Mouse (Mus musculus): Measurements from ENCODE around the gene Map1b. TPM values are rescaled to one million over a fixed set of nuclear protein-coding genes. Genes with fewer than 3 reads are reported as not detected.

The Map1b gene
- 10 to 100 TPM; 20.6 to 24.3 TPM for total RNA-seq (2021)
- long read RNA-seq, experiment 1, partial matches to known transcripts: 0 of 2 reads
- long read RNA-seq, experiment 1, other reads (novel, unspliced or antisense): 2 of 2 reads
- long read RNA-seq, experiment 2, partial matches to known transcripts: 0 of 1 reads
- long read RNA-seq, experiment 2, other reads (novel, unspliced or antisense): 1 of 1 reads

DNA sequence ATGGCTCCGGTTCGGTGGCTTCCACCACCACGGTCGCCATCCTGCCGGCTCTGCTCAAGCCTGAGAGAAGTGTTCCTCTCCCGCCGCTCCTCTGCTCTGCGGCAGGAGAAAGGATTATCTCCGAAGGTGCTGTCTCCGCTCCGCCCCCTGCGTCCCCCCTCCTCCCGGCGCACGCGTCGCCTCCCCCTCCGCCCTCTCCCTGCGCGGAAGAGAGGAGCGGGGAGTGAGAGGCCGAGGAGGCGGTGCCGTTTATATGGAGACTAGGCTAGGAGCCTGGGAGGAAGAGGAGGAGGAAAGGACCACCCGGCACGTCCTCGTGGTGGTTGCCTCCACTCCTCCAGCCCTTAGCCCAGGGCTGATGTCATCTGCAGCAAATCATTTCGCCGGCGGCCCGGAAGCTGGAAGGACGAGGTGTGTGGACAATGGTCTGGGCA lies at the start of gene Map1b:
Map1b (minus strand) TSS at position 93 of the 434 bp plus-strand sequence.
- intact Hi-C loops (cut with DNase I): loop anchor here (2.0 kb wide), 1 partner anchor 322 kb away; no protein-coding TSS in a partner anchor
- DNase-seq: peak; percentile 66 to 68

- peak; percentile 44 to 69 for DNase-seq
- intact Hi-C loops (cut with DNase I): no loop called here
These were observed 48.0 kb upstream of the Map1b start for GRCm38 (mm10) chr13:99564346-99564745.

GRCm38 (mm10) chr13:99563021-99563420 lies 46.7 kb upstream of the Map1b start:
- intact Hi-C loops (cut with DNase I): no loop called here
- DNase-seq: no peak

DNA sequence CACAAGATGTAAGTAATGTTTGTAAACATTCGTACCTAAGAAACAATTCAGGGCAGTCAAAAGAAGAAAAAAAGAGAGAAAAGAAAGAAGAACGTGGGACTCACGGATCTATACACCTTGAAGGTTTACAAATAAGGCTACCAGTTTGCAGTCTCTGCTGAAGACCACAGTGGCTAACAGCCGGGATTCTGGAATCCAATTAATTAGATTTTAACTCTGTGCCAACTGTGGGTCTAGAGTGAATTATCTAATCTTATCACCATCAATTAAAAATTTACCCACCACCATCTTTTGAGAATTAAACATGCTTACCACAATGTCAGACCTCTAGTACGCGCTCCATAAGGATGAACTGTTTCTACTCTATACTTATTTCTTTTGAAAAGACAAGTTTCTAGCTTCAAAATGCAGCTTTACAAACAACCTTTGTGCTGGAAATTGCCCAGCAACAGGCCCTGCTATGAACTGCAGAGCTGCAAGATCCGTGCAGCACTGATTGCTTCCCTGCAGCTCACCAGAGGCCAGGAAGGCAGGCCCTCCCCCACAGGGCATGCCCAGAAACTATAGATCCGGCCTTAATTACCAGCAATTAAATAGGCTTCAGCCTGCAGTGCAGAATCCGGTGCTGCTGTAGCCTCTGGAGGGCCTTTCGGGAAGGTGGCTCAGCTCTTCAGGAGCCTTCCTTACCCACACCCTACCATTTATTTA lies 45.7 kb upstream of the Map1b start:
- no peak for DNase-seq

DNA sequence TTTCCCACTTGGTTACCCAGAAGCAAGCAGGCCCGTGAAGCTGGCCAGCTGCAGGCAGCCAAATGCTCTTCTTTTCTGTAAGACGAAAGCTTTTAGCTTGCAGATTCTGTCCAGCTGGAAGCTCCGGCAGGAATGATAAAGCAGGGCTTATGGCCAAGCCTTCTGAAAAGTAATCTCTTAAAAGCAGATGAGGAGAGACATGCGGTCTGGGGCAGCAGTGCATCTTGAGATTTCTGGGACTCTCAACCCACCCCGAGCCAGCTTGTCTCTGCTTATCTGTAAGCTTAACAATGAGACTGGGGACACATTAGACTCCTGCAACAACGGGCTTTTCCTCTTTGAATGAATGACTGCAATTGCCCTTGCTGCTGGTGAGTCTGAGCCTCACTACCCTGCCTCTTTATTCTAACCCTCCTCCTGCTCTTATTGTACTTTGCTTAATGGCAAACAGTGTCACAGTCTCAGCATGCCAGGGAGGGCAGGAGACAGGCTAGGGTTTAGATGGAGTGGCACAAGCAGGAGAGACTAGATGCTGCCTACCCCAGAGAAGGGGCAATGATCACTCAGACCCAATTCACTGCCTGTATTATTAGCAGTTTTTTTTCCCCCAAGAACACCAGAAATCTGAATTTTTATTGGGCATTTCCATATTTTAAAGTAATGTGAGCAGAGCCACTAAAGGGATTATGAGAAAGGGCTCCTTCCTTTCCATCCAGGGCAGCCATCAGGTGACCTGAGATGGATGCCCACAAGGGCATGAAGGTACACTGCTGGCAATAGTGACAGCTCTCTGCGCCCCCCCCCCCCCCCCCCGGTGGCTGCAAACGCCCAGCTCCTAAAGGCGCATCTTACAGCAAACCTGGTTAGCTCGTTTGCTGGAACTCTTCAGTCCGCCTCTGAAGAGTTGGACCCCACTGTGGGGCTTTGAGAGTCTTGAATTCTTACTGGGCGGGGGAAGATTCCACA lies 44.6 kb upstream of the Map1b start:
- intact Hi-C loops (cut with DNase I): no loop called here
- peak in 1 of 2 experiments; percentile 14 for DNase-seq

More for the DNA sequence above, 45.7 kb upstream of the Map1b start:
- intact Hi-C loops (cut with DNase I): no loop called here

- intact Hi-C loops (cut with DNase I): no loop called here
- no peak for DNase-seq
These were observed 42.0 kb upstream of the Map1b start for GRCm38 (mm10) chr13:99558216-99558906.

- DNase-seq: no peak
- intact Hi-C loops (cut with DNase I): no loop called here
These were observed 41.5 kb upstream of the Map1b start for GRCm38 (mm10) chr13:99557813-99558212.

- intact Hi-C loops (cut with DNase I): no loop called here
These were observed 41.0 kb upstream of the Map1b start for GRCm38 (mm10) chr13:99557331-99557730.

DNA sequence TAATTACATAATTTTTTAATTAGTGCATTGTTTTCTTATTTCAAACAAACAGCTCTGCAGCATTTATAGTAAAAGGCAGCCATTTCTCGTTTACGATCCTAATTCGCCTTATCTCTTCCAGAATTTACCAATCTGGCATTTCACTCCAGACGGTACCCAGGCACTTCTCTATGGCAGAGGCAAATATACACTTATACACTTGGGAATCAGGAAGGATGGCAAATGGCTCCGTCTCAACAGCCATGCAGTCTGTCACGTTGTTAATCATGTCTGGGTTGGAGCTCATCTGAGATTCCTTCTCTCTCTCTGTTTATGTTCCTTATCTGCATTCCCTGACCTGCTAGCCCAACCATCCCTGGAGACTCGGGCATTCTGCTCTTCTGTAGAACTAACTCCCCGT lies 38.6 kb upstream of the Map1b start:
- intact Hi-C loops (cut with DNase I): no loop called here

More at GRCm38 (mm10) chr13:99557331-99557730, 41.0 kb upstream of the Map1b start:
- DNase-seq: no peak

DNA sequence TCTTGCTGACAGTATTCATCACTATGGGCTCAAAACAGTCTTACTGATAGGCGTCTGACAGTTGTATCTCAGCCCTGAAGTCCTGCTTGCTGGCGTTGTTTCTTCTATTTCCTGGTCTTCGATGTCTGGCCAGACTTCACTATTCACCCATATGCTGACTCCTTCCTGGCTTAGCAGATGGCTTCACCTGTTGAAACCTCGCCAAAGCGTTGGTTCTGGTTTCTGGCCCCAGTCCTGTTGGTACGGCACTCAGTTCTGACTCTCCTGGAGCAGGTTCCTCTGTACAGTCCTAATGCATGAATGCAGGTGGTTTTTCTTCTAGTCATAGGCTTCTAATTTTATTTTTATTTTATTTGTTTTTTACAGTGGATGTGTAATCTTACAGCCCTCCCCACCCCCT lies 38.1 kb upstream of the Map1b start:
- no peak for DNase-seq
- intact Hi-C loops (cut with DNase I): no loop called here

More for the DNA sequence above, 38.6 kb upstream of the Map1b start:
- no peak for DNase-seq

GRCm38 (mm10) chr13:99552381-99552780 lies 36.0 kb upstream of the Map1b start:
- intact Hi-C loops (cut with DNase I): no loop called here

GRCm38 (mm10) chr13:99550679-99551369 lies 34.5 kb upstream of the Map1b start:
- intact Hi-C loops (cut with DNase I): no loop called here
- no peak for DNase-seq

More at GRCm38 (mm10) chr13:99552381-99552780, 36.0 kb upstream of the Map1b start:
- DNase-seq: no peak

GRCm38 (mm10) chr13:99550060-99550459 lies 33.7 kb upstream of the Map1b start:
- intact Hi-C loops (cut with DNase I): no loop called here
- no peak for DNase-seq

- intact Hi-C loops (cut with DNase I): no loop called here
These were observed 33.2 kb upstream of the Map1b start for GRCm38 (mm10) chr13:99549584-99549983.

DNA sequence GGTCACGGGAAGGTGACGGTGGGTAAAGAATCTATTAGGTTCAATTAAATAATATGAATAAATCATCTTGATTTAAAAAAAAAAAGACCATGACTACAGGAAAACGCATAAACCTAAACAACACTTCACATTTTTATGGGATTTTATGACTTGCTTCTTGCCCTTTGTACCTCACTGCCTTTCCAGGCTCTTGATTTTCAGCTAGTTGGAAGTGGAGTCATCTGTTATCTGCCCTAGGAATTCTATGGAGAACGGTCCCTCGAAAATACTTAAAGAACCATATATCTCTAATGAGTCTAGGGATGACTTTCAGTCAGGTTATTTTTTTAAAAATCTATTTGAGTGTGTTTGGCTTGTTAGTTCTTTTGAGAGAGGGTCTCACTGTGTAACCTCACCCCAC lies 30.5 kb upstream of the Map1b start:
- intact Hi-C loops (cut with DNase I): no loop called here

More at GRCm38 (mm10) chr13:99549584-99549983, 33.2 kb upstream of the Map1b start:
- no peak for DNase-seq

GRCm38 (mm10) chr13:99545201-99545600 lies 28.9 kb upstream of the Map1b start:
- no peak for DNase-seq
- intact Hi-C loops (cut with DNase I): no loop called here

More for the DNA sequence above, 30.5 kb upstream of the Map1b start:
- no peak for DNase-seq

DNA sequence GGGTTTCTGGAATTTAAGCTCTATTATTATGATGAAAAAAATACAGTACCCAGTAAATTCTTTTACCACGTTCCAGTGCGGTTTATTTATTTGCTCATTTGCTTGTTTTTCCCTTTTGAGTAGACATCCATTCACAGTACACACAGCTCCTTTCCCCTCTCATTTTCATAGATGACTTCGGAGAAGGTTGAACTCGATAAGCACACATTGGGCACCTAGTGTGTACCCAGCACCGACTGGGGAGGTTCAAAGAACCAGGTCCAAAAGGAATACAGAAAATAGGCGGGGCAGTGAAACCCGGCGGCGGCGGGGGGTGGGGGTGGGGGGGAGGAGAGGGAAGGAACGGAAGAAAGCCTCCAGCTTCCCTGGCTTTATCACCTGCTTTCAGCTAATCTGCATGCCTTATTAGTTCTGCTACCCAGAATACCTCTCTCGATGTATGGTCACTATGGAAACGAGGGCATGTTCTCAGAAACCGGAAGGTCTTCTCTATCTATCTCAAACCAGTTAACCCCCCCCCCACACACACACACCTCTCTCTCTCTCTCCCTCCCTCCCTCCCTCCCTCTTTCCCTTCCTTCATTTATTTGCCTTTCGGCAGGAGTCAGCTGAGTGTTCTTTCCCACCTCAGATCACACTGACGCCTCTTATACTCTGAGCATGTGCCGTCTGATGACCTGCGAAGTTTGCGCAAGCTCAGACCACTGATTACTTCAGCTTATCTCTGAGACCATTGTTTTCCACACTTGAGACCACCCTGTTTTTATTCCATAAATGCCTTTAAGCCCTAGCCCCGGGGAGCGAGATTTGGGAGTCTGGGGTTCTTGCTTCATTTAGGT lies 25.3 kb upstream of the Map1b start:
- DNase-seq: no peak
- intact Hi-C loops (cut with DNase I): no loop called here

DNA sequence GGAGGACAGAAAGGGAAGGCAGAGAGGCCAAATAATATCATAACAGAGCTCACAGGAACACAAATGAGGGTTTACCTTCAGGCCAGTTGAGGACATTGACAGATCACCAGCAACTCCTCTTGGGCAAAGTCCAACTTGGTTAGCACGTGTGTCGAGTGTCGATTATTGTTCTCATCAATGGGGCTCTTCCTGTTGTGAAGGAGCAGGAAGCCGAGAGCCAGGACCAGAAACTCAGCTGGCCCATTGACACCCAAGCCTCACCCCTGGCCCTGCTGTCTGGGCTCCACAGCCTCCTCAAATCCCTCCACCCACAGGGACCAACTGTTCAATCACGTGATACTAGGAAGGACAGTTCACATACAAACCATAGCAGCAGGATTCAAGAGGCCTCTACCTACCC lies 22.9 kb upstream of the Map1b start:
- intact Hi-C loops (cut with DNase I): no loop called here
- no peak for DNase-seq

- intact Hi-C loops (cut with DNase I): no loop called here
These were observed 22.5 kb upstream of the Map1b start for GRCm38 (mm10) chr13:99538851-99539250.

More at GRCm38 (mm10) chr13:99538851-99539250, 22.5 kb upstream of the Map1b start:
- no peak for DNase-seq

Measured in heart, postnatal 14 days (tissue).